Mouse (Mus musculus): ENCODE measurements around the gene Csrnp3.
A peak's percentile ranks its signal among the peaks of the same experiment; 100 is the strongest.

Gene Csrnp3

DNA sequence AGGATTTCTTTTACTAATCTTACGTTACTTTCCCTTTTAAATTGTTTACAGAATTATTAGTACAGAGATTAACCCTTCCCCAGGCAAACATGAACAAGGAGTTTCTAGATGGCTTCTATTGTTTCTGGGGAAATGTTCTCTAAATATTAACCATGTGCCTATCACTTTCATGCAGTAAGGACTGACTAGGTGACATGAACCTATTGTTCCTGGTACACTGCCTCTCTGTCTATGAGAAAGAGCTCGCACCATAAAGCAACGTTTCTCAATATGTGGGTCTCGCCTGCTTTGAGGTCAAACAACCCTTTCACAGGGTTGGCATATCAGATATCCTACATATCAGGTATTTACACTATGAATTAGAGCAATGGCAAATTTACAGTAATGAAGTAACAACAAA lies 96.8 kb downstream of the Csrnp3 start:
- DNase-seq (ENCODE audit: low read depth, low spot score): no peak

DNA sequence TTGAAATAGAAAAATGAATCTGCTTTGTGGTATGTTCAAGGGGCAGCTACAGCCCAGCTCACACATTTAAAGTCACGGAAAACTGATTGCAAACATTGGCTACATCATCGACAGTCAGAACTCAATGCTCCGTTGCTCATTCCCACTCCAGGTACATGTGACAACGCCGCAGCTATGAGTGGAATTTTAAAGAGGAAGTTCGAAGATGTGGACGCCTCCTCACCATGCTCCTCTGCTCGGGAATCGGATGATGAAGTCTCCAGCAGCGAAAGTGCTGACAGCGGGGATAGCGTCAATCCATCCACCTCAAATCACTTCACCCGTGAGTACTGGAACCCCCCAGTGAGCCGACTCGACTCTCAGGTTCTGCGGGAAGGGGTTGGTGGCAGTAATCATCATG lies 103.2 kb downstream of the Csrnp3 start:
- no peak for DNase-seq (ENCODE audit: low read depth, low spot score)

DNA sequence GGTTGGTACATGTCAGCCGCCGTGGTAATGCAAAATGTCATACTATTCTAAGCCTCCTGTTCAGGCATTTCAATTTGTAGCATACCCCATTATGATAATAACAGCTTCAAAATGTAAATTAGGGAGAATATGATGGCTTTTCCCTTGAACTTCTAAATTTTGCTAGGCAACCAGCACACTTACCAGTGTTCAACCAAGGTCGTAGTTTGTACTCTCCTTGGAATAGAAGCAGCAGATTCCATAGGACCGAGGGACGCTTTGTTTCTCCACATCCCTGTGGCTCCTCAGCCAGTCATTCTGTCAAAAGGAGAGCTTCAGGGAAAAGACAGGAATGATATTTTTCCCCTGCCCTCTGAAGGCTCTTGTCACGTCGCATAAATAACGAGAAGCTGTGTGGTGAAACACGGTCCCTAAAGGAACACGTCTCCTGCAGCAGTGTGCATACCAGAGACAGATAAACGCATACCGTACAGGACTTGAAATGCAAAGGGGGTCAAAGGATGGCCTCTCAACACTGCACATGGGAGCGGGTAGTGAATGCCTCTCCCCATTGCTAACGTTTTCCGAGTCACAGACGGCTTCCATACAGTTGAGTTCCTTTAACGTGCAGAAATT lies 108.3 kb downstream of the Csrnp3 start:
- no peak for DNase-seq (ENCODE audit: low read depth, low spot score)

DNA sequence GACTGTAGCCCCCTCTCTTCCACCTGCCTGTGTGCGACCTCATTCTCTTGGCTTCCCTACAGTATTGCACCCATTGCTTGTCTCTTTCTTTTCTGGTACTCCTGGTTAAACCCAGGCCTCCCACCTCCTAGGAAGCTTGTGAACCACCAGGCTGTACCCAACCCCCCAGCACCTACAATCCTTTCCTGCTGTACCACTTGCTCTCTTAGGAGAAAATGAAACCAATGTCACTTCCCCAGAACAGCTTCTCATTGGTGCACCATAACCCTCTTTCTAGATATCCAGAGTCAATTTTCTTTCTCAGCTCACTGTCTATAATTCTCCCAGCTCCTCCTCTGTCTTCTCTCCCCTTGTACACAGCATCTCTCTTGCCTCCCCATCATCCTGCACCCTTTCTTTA lies 110.2 kb downstream of the Csrnp3 start:
- DNase-seq (ENCODE audit: low read depth, low spot score): no peak

DNA sequence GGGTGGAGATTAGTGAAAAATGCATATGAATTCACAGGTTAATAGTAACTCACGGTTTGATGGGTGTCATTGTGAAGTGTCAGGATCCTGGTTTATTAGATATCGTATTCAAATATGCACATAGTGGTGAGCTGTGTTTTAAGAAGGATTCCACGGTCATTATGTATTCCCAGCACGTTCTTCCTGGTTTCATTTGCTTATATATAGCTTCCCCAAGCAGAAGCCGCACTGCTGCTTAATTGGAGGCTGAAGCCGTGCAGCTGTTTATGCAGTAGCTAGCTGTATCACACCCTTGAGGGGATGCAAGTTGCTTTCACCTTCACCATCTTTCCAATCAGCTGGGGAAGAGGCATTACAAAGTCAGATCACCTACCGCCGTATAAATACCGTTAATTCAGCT lies 111.2 kb downstream of the Csrnp3 start:
- no peak for DNase-seq (ENCODE audit: low read depth, low spot score)

DNA sequence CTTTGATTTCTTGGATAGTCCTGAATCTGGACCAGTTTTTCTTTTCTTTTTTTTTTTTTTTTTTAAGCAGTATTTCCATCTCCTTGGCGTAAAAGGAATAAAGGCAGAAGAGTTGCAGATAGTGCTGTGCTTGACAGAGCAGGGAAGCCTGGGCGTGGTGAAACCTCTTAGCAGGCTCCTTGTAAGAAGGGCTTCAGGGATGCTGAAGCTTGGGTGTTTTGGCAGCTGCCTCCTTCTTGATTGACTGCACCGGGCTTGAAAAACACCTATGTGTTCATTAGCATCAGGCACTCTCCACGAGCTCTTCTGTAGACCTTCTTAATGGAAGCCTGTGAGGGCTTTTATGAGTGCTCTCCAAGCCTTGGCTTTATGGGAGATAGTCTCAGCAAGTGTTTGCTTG lies 117.9 kb downstream of the Csrnp3 start:
- DNase-seq (ENCODE audit: low read depth, low spot score): no peak

DNA sequence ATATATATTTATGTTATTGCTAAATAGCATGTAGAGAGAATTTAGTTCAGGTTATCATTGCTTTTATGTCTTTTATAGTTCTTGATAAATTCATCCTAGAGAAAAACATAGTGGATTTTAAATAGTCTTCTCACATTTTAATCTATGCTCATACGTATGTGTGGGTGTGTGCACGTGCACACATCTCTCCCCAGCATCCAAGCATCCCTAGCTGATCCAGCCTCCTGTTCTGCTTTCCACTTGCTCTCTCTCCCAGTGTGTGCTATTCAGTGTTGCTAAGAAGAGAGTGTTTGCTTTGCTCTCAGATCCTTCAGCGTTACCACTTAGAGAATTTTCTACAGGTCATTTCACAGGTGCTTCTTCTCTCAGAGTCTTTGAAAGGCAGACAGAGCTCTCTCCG lies 123.2 kb downstream of the Csrnp3 start:
- no peak for DNase-seq (ENCODE audit: low read depth, low spot score)

DNA sequence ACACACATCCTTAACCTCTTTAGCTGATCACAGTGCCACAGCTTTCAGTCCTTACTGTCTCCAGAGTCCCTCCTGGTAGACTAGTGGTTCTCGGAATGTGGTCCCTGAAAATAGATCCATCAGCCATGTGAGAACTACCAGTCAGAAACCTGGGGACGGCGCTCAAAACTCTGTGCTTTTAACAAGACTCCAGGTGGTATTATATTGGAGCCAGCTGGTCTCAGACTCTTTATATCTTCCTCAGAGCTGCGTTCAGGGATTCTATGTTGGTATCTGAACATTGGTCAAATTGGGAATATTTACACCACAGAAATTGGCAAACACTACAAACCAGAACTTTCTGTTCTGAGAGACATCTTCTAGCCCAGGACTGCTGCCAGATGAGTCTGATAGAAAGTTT lies 128.3 kb downstream of the Csrnp3 start:
- no peak for DNase-seq (ENCODE audit: low read depth, low spot score)

DNA sequence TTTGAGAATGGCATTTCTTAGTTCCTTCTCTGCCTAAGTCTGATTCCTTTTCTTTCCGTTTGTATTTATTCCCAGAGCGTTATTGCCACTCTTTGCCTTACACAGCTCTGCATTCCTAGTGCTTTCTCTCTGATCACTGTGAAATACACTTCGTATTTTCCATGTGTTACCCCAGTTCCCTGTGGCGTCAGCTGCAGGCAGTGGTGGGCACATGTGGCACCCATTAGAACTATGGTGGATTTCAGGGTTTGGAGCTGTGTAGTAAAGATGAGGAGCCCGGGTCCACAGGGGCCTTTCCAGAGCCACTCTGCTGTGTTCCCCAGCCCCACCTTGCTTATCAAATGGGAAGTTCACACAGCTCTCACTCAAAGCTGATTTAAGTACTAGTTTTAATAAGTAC lies 129.8 kb downstream of the Csrnp3 start:
- no peak for DNase-seq (ENCODE audit: low read depth, low spot score)

DNA sequence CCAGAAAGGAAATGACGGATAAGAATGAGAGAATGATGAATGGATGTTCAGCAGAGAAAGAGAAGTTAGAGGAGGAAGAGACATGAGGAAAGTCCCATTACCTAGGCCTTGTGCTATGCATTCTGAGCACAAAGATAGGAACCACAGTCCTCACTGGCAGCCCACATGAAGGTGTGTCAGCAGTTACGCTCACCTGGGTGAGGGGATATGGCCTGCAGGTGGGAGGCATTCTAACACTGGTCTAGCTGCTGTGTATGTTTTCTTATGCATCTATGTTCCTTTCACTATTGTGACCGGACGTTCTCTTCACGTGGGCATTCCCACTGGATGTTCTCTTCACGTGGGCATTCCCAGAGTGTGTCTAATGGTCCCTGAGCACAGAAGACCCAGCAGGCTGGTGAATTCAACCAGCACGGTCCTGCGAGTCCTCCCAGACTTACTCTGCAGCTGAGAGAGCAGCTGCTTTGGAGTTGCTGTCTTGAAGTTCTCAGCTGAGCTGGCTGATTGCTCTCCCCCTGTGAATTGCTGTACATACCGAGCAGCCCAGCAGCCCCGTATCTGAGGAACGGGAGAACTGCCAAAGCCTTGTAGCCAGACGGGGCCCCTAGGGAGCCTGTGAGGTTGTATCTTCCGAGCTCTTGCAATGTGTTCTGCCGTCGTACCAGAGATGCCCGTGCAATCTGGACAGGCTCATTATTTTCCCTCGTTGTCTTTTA lies 133.9 kb downstream of the Csrnp3 start:
- DNase-seq (ENCODE audit: low read depth, low spot score): no peak

DNA sequence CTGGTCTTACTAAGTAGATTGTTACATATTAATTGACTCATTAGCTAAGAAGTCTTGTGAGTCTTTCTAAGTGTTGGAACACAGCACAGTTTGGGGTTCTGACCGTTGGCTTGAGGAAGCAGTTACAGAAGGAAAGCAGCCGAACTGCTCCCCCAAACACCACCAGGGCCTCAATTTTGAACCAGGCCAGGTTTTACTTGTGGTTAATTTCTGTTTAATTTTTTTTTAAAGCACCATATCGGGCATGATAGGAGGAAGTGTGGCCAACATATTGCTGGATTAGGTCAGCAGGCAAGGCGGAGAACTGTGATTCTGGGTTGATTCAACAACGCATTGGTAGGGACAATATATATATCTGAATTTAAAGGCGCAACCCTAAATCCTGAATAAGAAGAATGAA lies 135.9 kb downstream of the Csrnp3 start:
- DNase-seq (ENCODE audit: low read depth, low spot score): no peak

DNA sequence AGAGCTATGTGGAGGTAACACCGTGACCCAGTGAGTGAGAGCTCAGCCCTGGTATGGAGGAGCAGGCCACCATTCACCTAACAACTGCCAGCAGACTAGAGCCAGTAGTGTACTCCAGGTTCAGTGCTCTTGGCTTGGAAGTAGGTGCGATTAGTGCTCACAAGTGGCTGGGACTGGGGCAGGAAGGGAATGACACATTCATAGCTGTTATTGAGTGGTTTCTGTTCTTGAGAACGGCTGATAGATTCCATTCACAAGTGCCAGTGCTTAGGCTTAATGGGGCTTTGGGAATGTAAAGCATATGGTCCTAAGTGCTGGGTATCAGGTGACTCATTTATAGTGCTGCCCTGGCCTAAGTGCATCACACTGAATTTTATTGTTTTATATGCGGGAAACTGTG lies 136.4 kb downstream of the Csrnp3 start:
- no peak for DNase-seq (ENCODE audit: low read depth, low spot score)

DNA sequence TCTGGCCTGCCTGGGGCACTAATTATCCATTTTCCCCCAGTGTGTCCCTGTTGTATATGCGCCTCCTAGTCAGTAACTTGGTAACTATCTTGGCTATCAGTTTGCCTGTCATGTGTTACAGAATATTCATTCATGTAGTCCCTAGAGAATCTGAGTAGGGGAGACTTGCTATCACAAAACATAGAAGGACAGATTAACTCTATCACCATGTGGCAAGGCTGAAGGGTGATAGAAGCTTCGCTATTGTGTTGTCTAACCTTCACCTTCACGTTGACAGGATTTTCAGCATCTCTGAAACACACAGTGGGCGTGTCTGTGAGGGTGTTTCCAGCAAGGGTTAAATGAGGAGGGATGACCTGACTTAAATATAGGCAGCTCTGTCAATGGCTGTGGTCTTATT lies 140.1 kb downstream of the Csrnp3 start:
- no peak for DNase-seq (ENCODE audit: low read depth, low spot score)

DNA sequence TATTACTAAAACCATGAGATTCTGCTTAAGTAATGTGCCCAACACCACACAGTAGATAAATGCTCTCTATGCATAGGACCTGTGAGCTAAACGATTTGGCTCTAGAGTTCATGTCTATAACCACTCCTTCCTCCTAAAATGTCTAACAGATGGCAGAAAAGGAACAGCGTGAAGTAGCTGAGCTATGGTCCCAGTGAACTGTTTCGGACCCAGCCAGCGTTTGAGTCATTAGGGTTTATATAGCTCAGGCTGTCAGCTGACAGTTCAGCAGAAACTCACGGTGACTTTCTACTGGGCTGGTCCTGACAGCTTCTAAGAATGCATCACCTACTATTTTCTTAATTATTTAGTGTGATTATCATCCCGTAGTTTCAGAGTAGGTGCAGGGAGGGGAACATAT lies 141.5 kb downstream of the Csrnp3 start:
- no peak for DNase-seq (ENCODE audit: low read depth, low spot score)

DNA sequence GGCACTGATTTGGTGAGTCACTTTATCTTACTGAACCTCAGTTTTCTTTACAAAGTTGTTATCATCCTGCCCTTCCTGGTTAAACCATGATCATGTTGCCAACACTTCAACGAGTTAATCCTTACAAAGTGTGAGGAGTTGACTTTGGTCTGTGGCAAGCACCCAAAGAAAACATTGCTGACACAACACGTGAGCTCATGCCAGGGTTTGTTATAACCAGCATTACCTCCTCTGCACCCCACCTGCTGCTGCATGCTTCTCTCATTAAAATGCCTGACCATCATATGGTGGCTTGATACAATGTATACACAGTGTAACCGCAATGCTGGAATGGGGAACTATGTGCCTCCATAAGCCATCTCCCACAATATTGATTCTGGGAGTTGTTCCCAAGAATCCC lies 142.0 kb downstream of the Csrnp3 start:
- no peak for DNase-seq (ENCODE audit: low read depth, low spot score)

DNA sequence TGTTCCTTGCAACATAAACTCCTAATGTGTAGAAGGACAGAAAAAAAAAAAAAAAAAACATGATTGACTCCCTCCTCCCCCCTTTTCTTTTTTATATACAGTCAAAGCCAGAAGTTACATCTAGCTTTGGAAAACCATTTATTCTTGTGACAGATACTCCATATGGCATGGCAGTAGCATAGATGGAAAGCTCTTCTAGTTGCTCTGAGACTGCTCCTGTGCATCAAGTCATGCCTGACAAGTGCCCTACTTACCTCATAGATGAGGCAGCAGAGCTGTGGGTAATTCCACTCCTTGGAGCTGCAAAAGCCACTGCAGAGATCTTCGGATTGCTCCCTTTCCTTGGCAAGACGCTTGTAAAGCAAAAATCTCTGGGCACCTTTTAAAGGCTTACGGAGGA lies 143.2 kb downstream of the Csrnp3 start:
- no peak for DNase-seq (ENCODE audit: low read depth, low spot score)

DNA sequence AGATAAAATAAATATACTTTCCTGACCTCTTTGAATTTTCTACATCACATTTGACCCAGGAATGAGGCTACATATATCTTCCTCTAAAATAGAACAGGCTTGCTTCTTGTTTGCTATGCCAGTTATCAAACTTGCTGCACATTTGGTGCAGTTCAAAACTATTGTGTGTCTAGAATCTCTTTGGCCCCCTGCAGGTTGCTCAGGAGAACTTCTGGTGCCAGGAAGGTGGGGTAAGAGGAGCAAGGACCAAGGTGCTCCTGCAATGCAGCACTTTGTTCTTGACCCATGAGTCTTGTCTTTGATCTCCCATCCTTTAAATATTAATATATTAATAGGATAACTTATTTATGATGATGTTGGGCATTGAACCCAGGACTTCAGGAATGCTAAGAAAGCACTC lies 144.5 kb downstream of the Csrnp3 start:
- peak; percentile 44 for DNase-seq (ENCODE audit: low read depth, low spot score)

DNA sequence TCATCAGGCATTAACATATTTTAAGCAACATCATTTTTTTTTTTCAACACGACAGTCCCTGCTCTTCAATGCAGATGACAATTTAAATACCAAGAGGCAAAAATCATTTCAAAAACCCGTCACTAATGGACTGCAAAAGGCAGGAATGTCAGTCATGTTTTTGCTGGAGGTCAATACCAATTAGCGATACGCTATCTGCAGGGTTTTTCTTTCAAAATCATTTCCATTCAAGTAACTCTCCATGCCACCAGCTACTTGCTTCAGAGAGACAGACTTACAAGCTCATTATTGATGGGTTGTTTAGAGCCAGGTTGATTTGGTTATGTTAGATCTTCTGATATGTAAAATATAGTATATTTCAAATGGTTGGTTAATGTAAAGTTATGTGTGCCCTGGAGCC lies 145.2 kb downstream of the Csrnp3 start:
- no peak for DNase-seq (ENCODE audit: low read depth, low spot score)

DNA sequence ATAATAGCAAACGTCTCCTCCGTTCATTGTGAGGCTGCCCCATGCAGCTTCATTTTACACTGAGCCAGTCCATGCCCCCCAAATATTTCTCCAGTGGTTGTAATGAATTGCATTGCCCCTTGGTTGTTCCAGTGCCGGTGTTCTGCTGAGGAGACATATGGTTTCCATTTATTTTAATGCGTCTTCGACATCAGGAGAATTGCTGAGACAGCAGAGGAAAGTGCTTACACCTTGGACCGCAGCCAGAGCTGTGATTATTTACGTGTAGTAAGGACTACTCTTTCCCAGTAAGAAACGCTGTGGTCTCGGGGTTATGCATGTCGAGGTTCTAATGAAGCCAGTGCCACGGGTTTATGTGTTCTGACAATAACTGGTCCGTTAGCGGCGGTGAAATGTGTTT lies 147.8 kb downstream of the Csrnp3 start:
- no peak for DNase-seq (ENCODE audit: low read depth, low spot score)

DNA sequence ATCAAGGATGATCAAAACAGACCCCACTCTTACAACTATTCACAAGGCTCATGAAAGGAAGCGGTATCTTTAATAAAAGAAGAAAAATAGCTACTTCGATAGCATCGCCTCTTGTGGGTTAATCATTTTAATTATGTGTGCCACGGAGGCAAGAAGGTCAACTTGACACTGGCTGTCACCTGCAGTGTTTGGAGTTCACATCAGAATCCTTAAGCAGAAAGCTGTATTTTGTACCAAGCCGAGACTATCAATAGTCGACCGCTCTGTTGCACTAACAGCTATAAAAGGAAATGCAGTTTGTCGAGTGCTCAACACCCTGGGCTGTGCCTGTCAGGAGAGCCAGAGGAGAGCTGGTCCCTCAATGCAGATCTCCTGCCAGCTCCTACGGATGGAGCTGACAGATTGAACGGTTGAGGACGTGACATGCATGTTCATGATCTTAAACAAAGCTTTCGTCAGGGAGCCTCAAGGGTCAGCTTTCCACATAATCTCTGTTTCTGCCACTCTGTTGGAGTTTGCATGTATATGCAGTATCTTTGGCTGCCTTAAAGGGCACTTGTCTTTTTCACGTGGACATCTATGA lies 149.4 kb downstream of the Csrnp3 start:
- DNase-seq (ENCODE audit: low read depth, low spot score): no peak

DNA sequence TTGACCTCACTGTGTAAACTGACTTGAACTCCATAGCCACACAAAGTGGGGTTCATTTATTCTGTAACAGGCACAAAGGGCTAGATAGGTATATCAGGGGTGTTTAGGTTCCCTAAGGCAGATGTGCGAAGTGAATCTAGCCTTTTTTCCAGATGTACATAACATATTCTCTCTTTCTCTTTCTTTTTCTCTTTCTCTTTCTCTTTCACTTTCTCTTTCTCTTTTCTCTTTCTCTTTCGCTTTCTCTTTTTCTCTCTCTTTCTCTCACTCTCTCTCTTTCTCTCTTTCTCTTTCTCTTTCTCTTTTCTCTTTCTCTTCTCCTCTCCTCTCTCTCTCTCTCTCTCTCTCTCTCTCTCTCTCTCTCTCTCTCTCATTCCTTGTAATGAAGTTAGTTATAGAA lies 153.2 kb downstream of the Csrnp3 start:
- DNase-seq (ENCODE audit: low read depth, low spot score): no peak

DNA sequence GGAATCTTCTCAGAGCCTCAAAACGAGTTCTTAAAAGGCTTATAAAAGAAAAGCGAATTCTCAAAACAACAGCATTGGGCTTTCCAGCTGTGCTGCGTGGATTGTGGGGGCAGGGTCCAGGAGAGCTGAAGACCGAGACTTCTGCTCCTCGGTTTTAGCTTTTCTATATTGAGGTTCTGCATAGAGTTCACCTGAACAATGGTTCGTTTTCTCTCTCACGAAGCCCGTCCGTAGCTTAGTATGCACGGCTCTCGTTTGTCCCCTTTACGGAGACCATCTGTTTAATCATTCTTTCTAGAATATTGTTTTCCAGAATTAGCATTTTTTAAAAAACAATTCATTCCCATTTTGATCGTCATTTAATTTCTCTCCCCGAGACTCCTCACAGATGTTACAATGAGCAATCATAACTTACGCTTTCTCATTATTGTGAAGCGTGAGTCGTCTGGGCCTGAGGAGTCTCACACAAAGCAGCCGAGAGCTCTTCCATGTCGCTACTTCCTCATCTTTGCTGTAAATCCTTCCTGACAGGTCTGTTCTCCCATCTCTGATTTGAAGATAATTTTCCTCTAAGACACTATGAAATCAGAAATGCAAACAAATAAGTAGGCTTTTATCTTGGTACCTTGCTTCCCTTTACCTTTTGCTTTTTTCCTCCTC lies 163.6 kb downstream of the Csrnp3 start:
- DNase-seq (ENCODE audit: low read depth, low spot score): no peak

DNA sequence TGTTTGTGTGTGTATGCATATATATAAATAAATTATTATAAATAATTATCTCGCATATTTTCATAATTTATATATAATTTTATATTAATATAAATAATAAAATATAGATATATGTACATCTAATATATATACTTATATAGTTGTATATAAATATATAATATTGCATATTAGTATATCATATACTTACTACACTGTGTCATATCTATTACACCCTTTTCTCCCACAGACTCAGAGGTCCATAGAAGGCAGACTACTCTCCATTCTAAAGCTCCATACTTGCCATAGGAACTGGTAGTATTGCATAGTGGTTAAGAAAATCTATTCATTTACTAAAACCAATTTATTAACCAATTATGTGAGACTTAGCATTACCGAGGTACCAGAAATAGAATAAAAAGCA lies 164.1 kb downstream of the Csrnp3 start:
- DNase-seq (ENCODE audit: low read depth, low spot score): no peak
